Mouse (Mus musculus): ENCODE results near the gene Shisa3. TPM values are rescaled to one million over a fixed set of nuclear protein-coding genes. Genes with fewer than 3 reads are reported as not detected.
A peak's percentile ranks its signal among the peaks of the same experiment; 100 is the strongest.

Gene Shisa3
- polyA plus RNA-seq, 1 experiment from 2014 or later: 14.2 TPM

GRCm38 (mm10) chr5:67662715-67663114, 55.0 kb downstream of the Shisa3 start:
- ATAC-seq: no peak
- no peaks in the 10 kb centered on the region for H3K27me3 ChIP-seq (replicated peaks; ENCODE audit: control insufficient read depth, insufficient read depth, low read length)
- H3K4me1 ChIP-seq (ENCODE audit: control insufficient read depth, insufficient read depth, low read length): no peaks in the 10 kb centered on the region
- 54% methylated on average over 6 of the region's 6 CpGs for WGBS
- H3K36me3 ChIP-seq (ENCODE audit: control insufficient read depth, insufficient read depth, low read length): no peaks in the 10 kb centered on the region
- no peak overlapping the region for H3K9ac ChIP-seq (ENCODE audit: low read depth, low read length)
- H3K27ac ChIP-seq (ENCODE audit: low read length): no peak overlapping the region
- no peak overlapping the region for H3K4me2 ChIP-seq (ENCODE audit: low read depth, low read length)
- H3K4me3 ChIP-seq (ENCODE audit: low read length): no peak overlapping the region
- no peaks in the 10 kb centered on the region for H3K9me3 ChIP-seq (ENCODE audit: control insufficient read depth, low read length)

DNA sequence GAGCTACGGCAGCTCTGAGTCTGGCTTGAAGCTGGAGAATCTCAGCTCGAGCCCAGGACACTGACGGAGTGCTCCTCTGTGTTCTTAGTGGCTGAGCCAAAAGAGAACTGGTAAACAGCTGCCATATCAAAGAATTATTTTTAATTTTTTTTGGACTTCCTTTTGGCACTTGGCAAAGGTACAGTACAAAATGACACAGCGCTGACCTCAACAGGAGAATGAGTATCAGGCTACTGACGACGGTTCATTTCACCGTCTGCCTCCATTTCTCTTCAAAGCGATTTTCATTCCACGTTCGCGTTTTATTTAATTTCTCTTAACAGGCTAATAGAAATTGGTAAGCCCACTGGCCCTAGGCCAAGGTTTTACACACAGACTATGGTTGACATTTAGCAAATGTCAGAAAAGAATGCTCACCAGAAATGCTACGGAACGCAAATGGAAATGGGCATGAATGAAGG, 61.8 kb downstream of the Shisa3 start:
- Histone ChIP-seq H3K9me3 (ENCODE audit: control insufficient read depth, low read length) (no peaks in the 10 kb centered on the region), H3K9ac (ENCODE audit: low read depth, low read length) (no peak overlapping the region), H3K36me3 (ENCODE audit: control insufficient read depth, insufficient read depth, low read length) (no peaks in the 10 kb centered on the region), H3K4me3 (ENCODE audit: low read length) (no peak overlapping the region), H3K27me3 (replicated peaks; ENCODE audit: control insufficient read depth, insufficient read depth, low read length) (no peaks in the 10 kb centered on the region), H3K4me1 (ENCODE audit: control insufficient read depth, insufficient read depth, low read length) (no peaks in the 10 kb centered on the region), H3K27ac (ENCODE audit: low read length) (no peak overlapping the region), H3K4me2 (ENCODE audit: low read depth, low read length) (peak overlapping the region; percentile 10; the same call in 1 of the 2 replicates)
- WGBS: 47% methylated on average over 13 of the region's 13 CpGs
- peak; percentile 66 for ATAC-seq

DNA sequence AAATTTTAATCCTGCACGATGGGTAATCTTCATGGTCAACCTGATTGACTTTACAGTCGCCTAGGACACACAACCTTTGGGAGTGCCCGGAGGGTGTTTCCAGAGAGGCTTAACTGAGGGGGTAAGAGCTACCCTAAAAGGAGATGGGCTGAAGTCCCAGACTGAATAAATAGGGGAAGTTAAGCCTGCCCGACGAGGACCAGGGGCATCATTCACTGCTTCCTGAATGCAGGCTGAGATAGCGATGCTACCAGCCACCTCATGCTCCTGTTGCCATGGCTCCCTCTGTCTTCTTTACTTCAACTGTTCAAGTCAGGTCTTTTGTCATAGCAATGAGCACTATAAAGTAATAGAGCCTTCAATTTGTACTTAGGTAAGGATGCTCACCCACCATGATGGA, 62.5 kb downstream of the Shisa3 start:
- Histone ChIP-seq H3K4me1 (ENCODE audit: control insufficient read depth, insufficient read depth, low read length) (no peaks in the 10 kb centered on the region), H3K27me3 (replicated peaks; ENCODE audit: control insufficient read depth, insufficient read depth, low read length) (no peaks in the 10 kb centered on the region), H3K4me3 (ENCODE audit: low read length) (no peak overlapping the region), H3K4me2 (ENCODE audit: low read depth, low read length) (no peak overlapping the region), H3K9me3 (ENCODE audit: control insufficient read depth, low read length) (no peaks in the 10 kb centered on the region), H3K9ac (ENCODE audit: low read depth, low read length) (no peak overlapping the region), H3K36me3 (ENCODE audit: control insufficient read depth, insufficient read depth, low read length) (no peaks in the 10 kb centered on the region), H3K27ac (ENCODE audit: low read length) (no peak overlapping the region)
- WGBS: 67% methylated on average over 6 of the region's 6 CpGs
- no peak for ATAC-seq

DNA sequence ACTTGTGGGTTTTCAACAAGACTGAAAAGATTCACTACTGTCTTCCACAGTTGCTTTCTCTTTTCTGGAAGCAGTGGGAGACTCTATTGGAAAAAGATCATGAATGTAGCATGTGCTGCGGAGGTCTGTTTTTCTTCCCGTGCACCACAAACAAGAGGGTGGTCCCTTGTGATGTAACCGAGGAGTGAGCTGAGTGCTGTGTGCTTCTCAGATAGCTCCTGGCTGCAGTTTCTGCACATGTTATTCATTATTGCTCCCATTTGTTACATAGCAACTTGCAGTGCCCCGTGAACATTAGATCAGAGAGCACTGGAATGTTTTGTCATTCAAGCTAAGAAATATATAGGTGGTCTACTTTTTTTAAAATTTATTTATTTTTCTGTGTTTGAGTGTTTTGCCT, 65.3 kb downstream of the Shisa3 start:
- WGBS: 85% methylated on average over 4 of the region's 4 CpGs
- no peaks in the 10 kb centered on the region for H3K36me3 ChIP-seq (ENCODE audit: control insufficient read depth, insufficient read depth, low read length)
- no peaks in the 10 kb centered on the region for H3K9me3 ChIP-seq (ENCODE audit: control insufficient read depth, low read length)
- no peaks in the 10 kb centered on the region for H3K27me3 ChIP-seq (replicated peaks; ENCODE audit: control insufficient read depth, insufficient read depth, low read length)
- no peak for ATAC-seq
- no peak overlapping the region for H3K27ac ChIP-seq (ENCODE audit: low read length)
- H3K4me1 ChIP-seq (ENCODE audit: control insufficient read depth, insufficient read depth, low read length): no peaks in the 10 kb centered on the region
- H3K9ac ChIP-seq (ENCODE audit: low read depth, low read length): no peak overlapping the region
- H3K4me3 ChIP-seq (ENCODE audit: low read length): no peak overlapping the region
- H3K4me2 ChIP-seq (ENCODE audit: low read depth, low read length): no peak overlapping the region

Small RNA genes lying within 50 kb of the gene (microRNA-seq; reads per million reads assigned to microRNA genes)
- not detected for gene Gm23617

Other genes with a start within 250 kb of the Shisa3 start
- gene Bend4, start 179.6 kb upstream of the Shisa3 start, polyA plus RNA-seq (2015; fragmentation: Nextera tagmentation; extraction: Ambion mirVana): 3.0 and 4.0 TPM in 2 replicates
- 13.1 and 16.7 TPM in 2 replicates for gene Atp8a1, start 239.6 kb downstream of the Shisa3 start, polyA plus RNA-seq (2015; fragmentation: Nextera tagmentation; extraction: Ambion mirVana)